Mouse (Mus musculus) spleen, adult 2 months (tissue): ENCODE data around the gene Slc25a22.
A peak's percentile ranks its signal among the peaks of the same experiment; 100 is the strongest.

Source experiments
- CTCF ChIP-seq: fragments of 200-500 bp; IDR thresholded peaks from 2 replicates; pipeline ENCODE4 v1.5.1; 2011; ENCODE audit warnings: mild to moderate bottlenecking, inconsistent platforms; ENCODE audit not compliant: insufficient read depth, insufficient read length, insufficient replicate concordance; ENCODE audit errors: extremely low read depth
- POLR2A ChIP-seq: fragments of 200-500 bp; IDR thresholded peaks from 2 replicates; pipeline ENCODE4 v1.6.1; 2011; ENCODE audit warnings: low read depth, low read length, inconsistent platforms

DNA sequence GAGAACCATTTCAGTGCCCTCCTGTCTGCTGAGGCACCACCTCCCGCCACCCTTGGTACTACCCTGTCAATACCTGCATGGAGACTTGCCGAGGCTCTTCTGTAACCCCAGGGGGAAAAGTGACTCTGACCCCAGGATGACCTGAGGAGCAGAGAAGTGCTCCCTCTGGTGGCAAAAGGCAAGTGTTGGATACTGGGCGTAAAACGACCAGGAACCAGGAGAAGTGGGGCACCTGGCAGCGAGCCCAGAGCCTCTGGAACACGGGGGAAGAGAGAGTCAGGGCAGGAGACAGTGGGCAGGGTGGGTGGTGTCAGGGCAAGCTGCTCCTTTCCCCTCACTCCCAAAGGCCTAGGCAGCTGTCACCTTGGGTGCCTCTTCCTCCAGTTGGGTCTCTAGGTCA, 2.9 kb upstream of the Slc25a22 start:
- TF ChIP-seq CTCF (peak; percentile 51; the same call in 1 of the 2 replicates), POLR2A (no peak)
